Comparison of ENCODE assay signal across 19 mouse cellular contexts in the genomic region with DNA sequence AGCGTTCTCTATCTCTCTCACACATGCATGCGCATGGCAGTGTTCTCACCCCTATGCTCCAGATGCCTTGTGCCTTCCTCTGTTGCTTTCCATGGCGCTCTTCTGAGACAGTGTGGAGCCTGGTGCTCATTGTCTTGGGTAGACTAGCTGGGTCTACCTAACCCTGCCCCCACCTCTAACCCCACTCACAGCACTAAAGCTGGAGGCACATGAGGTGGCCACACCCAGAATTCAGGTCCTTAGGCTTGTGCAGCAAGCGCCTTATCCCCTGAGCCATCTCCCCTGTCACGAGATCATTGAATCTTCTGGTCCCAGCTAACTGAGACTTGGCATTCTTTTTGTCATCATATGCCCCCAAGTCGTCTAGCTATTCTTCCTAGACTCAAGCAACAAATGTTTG. TPM values are rescaled to one million over a fixed set of nuclear protein-coding genes. Genes with fewer than 3 reads are reported as not detected.
A peak's percentile ranks its signal among the peaks of the same experiment; 100 is the strongest.
DNase-seq lines count a peak whose midpoint lies in the region; ATAC-seq and TF ChIP-seq lines count a peak whose summit lies in the region.
"Had no signal": no experiment of that assay in that cellular context is flagged by ENCODE, and none has a peak within 500 bp of the region (broad histone marks: within the 10 kb centered on the region; RNA-seq: fewer than 3 reads in every experiment).

No protein-coding gene starts in this region.

- peaks cover 64% of the 10 kb centered on the region for H3K79me2 ChIP-seq in macrophage (ENCODE audit: inconsistent target)

- TF ChIP-seq CTCF in layer of hippocampus, adult 2 months (conservative IDR thresholded peaks at IDR 0.05) = no peak

- no peaks in the 10 kb centered on the region for H3K9me3 ChIP-seq in heart, embryonic 12.5 days (replicated peaks)
- no peaks in the 10 kb centered on the region for H3K9me3 ChIP-seq in liver, embryonic 11.5 days (ENCODE audit: control insufficient read depth, low read length)
- H3K9me3 ChIP-seq: embryonic facial prominence, embryonic 13.5 days; forebrain, embryonic 12.5 days; hindbrain, embryonic 15.5 days had no signal

- H3K27me3 ChIP-seq in heart, embryonic 12.5 days (replicated peaks) = no peaks in the 10 kb centered on the region
- H3K27me3 ChIP-seq in liver, embryonic 11.5 days (replicated peaks; ENCODE audit: control insufficient read depth, insufficient read depth, low read length) = no peaks in the 10 kb centered on the region; the same call in 1 of the 2 replicates
- H3K27me3 ChIP-seq: embryonic facial prominence, embryonic 13.5 days; forebrain, embryonic 12.5 days; hindbrain, embryonic 15.5 days had no signal

- no peak overlapping the region for H3K4me3 ChIP-seq in heart, embryonic 12.5 days
- no peak overlapping the region for H3K4me3 ChIP-seq in liver, embryonic 11.5 days (ENCODE audit: low read depth, low read length)
- no peak overlapping the region for H3K4me3 ChIP-seq in macrophage (ENCODE audit: inconsistent target)
- H3K4me3 ChIP-seq in layer of hippocampus, adult 2 months = no peak overlapping the region
- H3K4me3 ChIP-seq: embryonic facial prominence, embryonic 13.5 days; forebrain, embryonic 12.5 days; hindbrain, embryonic 15.5 days had no signal

- WGBS in heart, embryonic 12.5 days = 83% methylated on average over 6 of the region's 6 CpGs
- WGBS in liver, embryonic 11.5 days = 77% methylated on average over 6 of the region's 6 CpGs
- 96% methylated on average over 6 of the region's 6 CpGs for WGBS in macrophage (ENCODE audit: missing documents)

- peaks cover 56% of the 10 kb centered on the region for H3K4me1 ChIP-seq in heart, embryonic 12.5 days (replicated peaks)
- no peaks in the 10 kb centered on the region; the same call in 1 of the 2 replicates for H3K4me1 ChIP-seq in liver, embryonic 11.5 days (replicated peaks; ENCODE audit: control insufficient read depth, insufficient read depth, low read length)

- H3K4me2 ChIP-seq in heart, embryonic 12.5 days = no peak overlapping the region
- no peak overlapping the region for H3K4me2 ChIP-seq in liver, embryonic 11.5 days
- H3K4me2 ChIP-seq: embryonic facial prominence, embryonic 13.5 days; forebrain, embryonic 12.5 days; hindbrain, embryonic 15.5 days had no signal

- no peak overlapping the region for H3K27ac ChIP-seq in heart, embryonic 12.5 days (ENCODE audit: poor library complexity, severe bottlenecking)
- H3K27ac ChIP-seq in liver, embryonic 11.5 days (ENCODE audit: low read depth, low read length) = no peak overlapping the region
- peak overlapping the region; percentile 69 for H3K27ac ChIP-seq in macrophage
- no peak overlapping the region for H3K27ac ChIP-seq in layer of hippocampus, adult 2 months
- H3K27ac ChIP-seq: embryonic facial prominence, embryonic 13.5 days; forebrain, embryonic 12.5 days; hindbrain, embryonic 15.5 days had no signal

- H3K9ac ChIP-seq in heart, embryonic 12.5 days = no peak overlapping the region
- no peak overlapping the region for H3K9ac ChIP-seq in liver, embryonic 11.5 days (ENCODE audit: low read depth, low read length)
- H3K9ac ChIP-seq: embryonic facial prominence, embryonic 13.5 days; forebrain, embryonic 12.5 days; hindbrain, embryonic 15.5 days had no signal

- 0 out of 2 replicates have a peak, but pooled peaks have one; percentile 16 for ATAC-seq in heart, embryonic 12.5 days (ENCODE audit: insufficient number of reproducible peaks, low FRiP score)
- ATAC-seq in liver, embryonic 11.5 days (replicated peaks; ENCODE audit: low FRiP score) = no peak
- ATAC-seq: activated CD4-positive, CD25-positive, alpha-beta regulatory T cell, adult 4 months; forebrain, embryonic 16.5 days; intestine, embryonic 16.5 days had no signal

- no peak for DNase-seq in heart, adult 18-20 months
- peak; percentile 14 for DNase-seq in liver, embryonic 11.5 days (ENCODE audit: low spot score)
- DNase-seq in liver (no peak), ZHBTc4 (ENCODE audit: low read depth, low spot score) (peak; percentile 22)
- no peak for DNase-seq in layer of hippocampus, adult 2 months (ENCODE audit: low spot score in 2 of 2)
- DNase-seq: adrenal gland, postnatal 14 days; cerebellum, adult 18-20 months; cerebellum, adult 9-11 months; cerebellum, postnatal 36 days; gastrocnemius, postnatal 25 days; heart, postnatal 36 days had no signal

- peaks cover 26% of the 10 kb centered on the region for H3K36me3 ChIP-seq in heart, embryonic 12.5 days
- H3K36me3 ChIP-seq in liver, embryonic 11.5 days (ENCODE audit: control insufficient read depth, insufficient read depth, low read length) = no peaks in the 10 kb centered on the region
- no peaks in the 10 kb centered on the region for H3K36me3 ChIP-seq in macrophage (ENCODE audit: inconsistent target)
- H3K36me3 ChIP-seq: embryonic facial prominence, embryonic 13.5 days; forebrain, embryonic 12.5 days; hindbrain, embryonic 15.5 days had no signal

RNA-seq across cellular contexts. Expression of gene Fam198b, which starts 17.0 kb away (rescaled TPM):
- polyA plus RNA-seq in heart, embryonic 12.5 days (2016; fragmentation: Nextera tagmentation; extraction: Ambion mirVana) = 61.4 and 61.8 TPM in 2 replicates
- 10 to 100 TPM in 1 of 2 experiments, 1 to 10 TPM in 1; 8.6 to 11.9 TPM for total RNA-seq in heart, adult 18-20 months (2021)
- polyA plus RNA-seq in liver, embryonic 11.5 days (2014; fragmentation: Nextera tagmentation; extraction: Ambion mirVana) = 4.8 and 5.9 TPM in 2 replicates
- total RNA-seq in macrophage (2018; cell fraction: chromatin; rRNA removed) = 10 to 100 TPM in 7 of 26 experiments, 1 to 10 TPM in 15, under 1 TPM in 4; 0.60 to 42.3 (median 4.2) TPM
- total RNA-seq in macrophage (2018; cell fraction: cytosol; rRNA removed) = 10 to 100 TPM in 14 of 26 experiments, 1 to 10 TPM in 12; 6.5 to 36.9 (median 14.3) TPM
- 10 to 100 TPM in 13 of 26 experiments, 1 to 10 TPM in 13; 3.4 to 48.4 (median 9.7) TPM for total RNA-seq in macrophage (2018; cell fraction: nucleus; rRNA removed)
- 16.9 to 30.2 TPM (median 26.1 TPM) in 3 replicates for polyA plus RNA-seq in macrophage (2018)
- 1 to 10 TPM; 4.8 to 5.8 TPM for total RNA-seq in layer of hippocampus, adult 2 months (2021)

RNA-seq across cellular contexts. Expression of gene Tmem144, which starts 48.7 kb away (rescaled TPM):
- polyA plus RNA-seq in heart, embryonic 12.5 days (2016; fragmentation: Nextera tagmentation; extraction: Ambion mirVana) = 12.6 and 13.5 TPM in 2 replicates
- 10 to 100 TPM; 16.4 to 18.8 TPM for total RNA-seq in heart, adult 18-20 months (2021)
- polyA plus RNA-seq in liver, embryonic 11.5 days (2014; fragmentation: Nextera tagmentation; extraction: Ambion mirVana) = 3.3 and 4.9 TPM in 2 replicates
- total RNA-seq in macrophage (2018; cell fraction: chromatin; rRNA removed) = 10 to 100 TPM in 10 of 26 experiments, 1 to 10 TPM in 16; 1.7 to 33.6 (median 9.2) TPM
- total RNA-seq in macrophage (2018; cell fraction: cytosol; rRNA removed) = 10 to 100 TPM in 12 of 26 experiments, 1 to 10 TPM in 14; 3.2 to 22.9 (median 8.2) TPM
- 10 to 100 TPM in 16 of 26 experiments, 1 to 10 TPM in 10; 2.5 to 38.9 (median 11.4) TPM for total RNA-seq in macrophage (2018; cell fraction: nucleus; rRNA removed)
- 9.9 to 16.8 TPM (median 15.2 TPM) in 3 replicates for polyA plus RNA-seq in macrophage (2018)
- total RNA-seq in layer of hippocampus, adult 2 months (2021) = 10 to 100 TPM; 18.3 to 23.4 TPM
- polyA plus RNA-seq: activated CD4-positive, CD25-positive, alpha-beta regulatory T cell, adult 4 months had no signal

Comparison
In these comparisons a context has a peak if more than half of its experiments do, and no peak if none do; other contexts are left out.
1. DNase-seq: peak in liver, embryonic 11.5 days (single experiment) and ZHBTc4 (single experiment); none in heart, adult 18-20 months (0 of 2), liver (single experiment) and layer of hippocampus, adult 2 months (0 of 2).